ENCODE assay signal across 9 mouse cellular contexts in genomic region chr19:11121016-11121420, GRCm38 (mm10). TPM values are rescaled to one million over a fixed set of nuclear protein-coding genes. Genes with fewer than 3 reads are reported as not detected.
DNase-seq lines count a peak whose midpoint lies in the region; ATAC-seq and TF ChIP-seq lines count a peak whose summit lies in the region.
"Not testable (repeated sequence)": the region's sequence is repeated elsewhere in the genome, so short reads cannot be mapped to it uniquely, and the experiment has no call there.
"Had no signal": no experiment of that assay in that cellular context is flagged by ENCODE, and none has a peak within 500 bp of the region (broad histone marks: within the 10 kb centered on the region; RNA-seq: fewer than 3 reads in every experiment).

No protein-coding gene starts in this region.

- TF ChIP-seq CTCF in gastrocnemius, adult 2 months (IDR thresholded peaks at IDR 0.05); layer of hippocampus, adult 2 months (conservative IDR thresholded peaks at IDR 0.05); thymus, adult 2 months (IDR thresholded peaks at IDR 0.05; ENCODE audit: borderline replicate concordance, control insufficient read depth, extremely low read depth, insufficient read depth, low read length, poor library complexity): not testable (repeated sequence)

- peak; percentile 7 to 24 for DNase-seq in adrenal gland, adult 18-20 months (ENCODE audit: low spot score in 2 of 2)
- peak; percentile 22 for DNase-seq in embryo, embryonic 10 days (ENCODE audit: low spot score)
- peak; percentile 45 for DNase-seq in gastrocnemius, adult 2 months
- DNase-seq in layer of hippocampus, adult 2 months (ENCODE audit: low spot score in 2 of 2) = not testable (repeated sequence)
- DNase-seq in thymus, adult 2 months = peak; percentile 14

- peak; percentile 99 for ATAC-seq in hindbrain, embryonic 12.5 days (ENCODE audit: low FRiP score)
- ATAC-seq in lung, embryonic 16.5 days (ENCODE audit: low read depth) = peak; percentile 100
- ATAC-seq in neural tube, embryonic 13.5 days (ENCODE audit: low read depth) = peak; percentile 99

- WGBS in hindbrain, embryonic 12.5 days = 7% methylated on average over 10 of the region's 38 CpGs
- 2% methylated on average over 12 of the region's 38 CpGs for WGBS in lung, embryonic 16.5 days
- WGBS in neural tube, embryonic 13.5 days = 2% methylated on average over 15 of the region's 38 CpGs
- 4% methylated on average over 19 of the region's 38 CpGs for WGBS in thymus, adult 2 months

- H3K9me3 ChIP-seq in hindbrain, embryonic 12.5 days (replicated peaks); lung, embryonic 16.5 days (ENCODE audit: control insufficient read depth, low read length); neural tube, embryonic 13.5 days: not testable (repeated sequence)

- H3K27me3 ChIP-seq in hindbrain, embryonic 12.5 days; lung, embryonic 16.5 days (ENCODE audit: control insufficient read depth, insufficient read depth, low read depth, low read length); neural tube, embryonic 13.5 days; thymus, adult 2 months (ENCODE audit: control insufficient read depth, insufficient read depth, low read length): not testable (repeated sequence)

- H3K4me1 ChIP-seq in hindbrain, embryonic 12.5 days; lung, embryonic 16.5 days (replicated peaks; ENCODE audit: control insufficient read depth, insufficient read depth, low read length); neural tube, embryonic 13.5 days (replicated peaks); thymus, adult 2 months (replicated peaks; ENCODE audit: control insufficient read depth, insufficient read depth, low read length): not testable (repeated sequence)

- intact Hi-C loops in gastrocnemius, adult 2 months (cut with DNase I) = not testable (repeated sequence)

- peak overlapping the region; percentile 37 for H3K4me2 ChIP-seq in hindbrain, embryonic 12.5 days (replicated peaks)
- H3K4me2 ChIP-seq in lung, embryonic 16.5 days (ENCODE audit: low read depth, low read length) = peak overlapping the region; percentile 56
- H3K4me2 ChIP-seq in neural tube, embryonic 13.5 days = peak overlapping the region; percentile 45

- peak overlapping the region; percentile 38 for H3K27ac ChIP-seq in gastrocnemius, adult 2 months
- H3K27ac ChIP-seq in hindbrain, embryonic 12.5 days; lung, embryonic 16.5 days (ENCODE audit: low read length); neural tube, embryonic 13.5 days (replicated peaks); thymus, adult 2 months (ENCODE audit: control insufficient read depth, insufficient read depth, low read length): not testable (repeated sequence)
- H3K27ac ChIP-seq in layer of hippocampus, adult 2 months = peak overlapping the region; percentile 57; the same call in 1 of the 2 replicates

- not testable (repeated sequence) for H3K36me3 ChIP-seq in hindbrain, embryonic 12.5 days; lung, embryonic 16.5 days (ENCODE audit: control insufficient read depth, insufficient read depth, low read length); neural tube, embryonic 13.5 days; thymus, adult 2 months (ENCODE audit: control insufficient read depth, insufficient read depth, low read length)

- TF ChIP-seq POLR2A in thymus, adult 2 months (IDR thresholded peaks at IDR 0.05; ENCODE audit: control insufficient read depth, extremely low read depth, insufficient read depth, low read length, poor library complexity) = not testable (repeated sequence)

- H3K9ac ChIP-seq in hindbrain, embryonic 12.5 days = peak overlapping the region; percentile 23; the same call in 1 of the 2 replicates
- H3K9ac ChIP-seq in lung, embryonic 16.5 days (ENCODE audit: low read length) = peak overlapping the region; percentile 67
- H3K9ac ChIP-seq in neural tube, embryonic 13.5 days = 0 out of 2 replicates have a peak overlapping the region, but pooled peaks have one; percentile 47

- H3K4me3 ChIP-seq in gastrocnemius, adult 2 months = peak overlapping the region; percentile 62
- peak overlapping the region; percentile 34 for H3K4me3 ChIP-seq in hindbrain, embryonic 12.5 days
- peak overlapping the region; percentile 35; the same call in 1 of the 2 replicates for H3K4me3 ChIP-seq in layer of hippocampus, adult 2 months
- H3K4me3 ChIP-seq in lung, embryonic 16.5 days (ENCODE audit: low read length) = peak overlapping the region; percentile 47
- peak overlapping the region; percentile 39 for H3K4me3 ChIP-seq in neural tube, embryonic 13.5 days
- H3K4me3 ChIP-seq in thymus, adult 2 months (ENCODE audit: control insufficient read depth, insufficient read depth, low read length) = peak overlapping the region; percentile 89

RNA-seq across cellular contexts. Expression of gene 1700017D01Rik, which starts 9.7 kb away (rescaled TPM):
- not detected for total RNA-seq in adrenal gland, adult 18-20 months (2021)
- not detected for total RNA-seq in gastrocnemius, adult 2 months (2021)
- polyA plus RNA-seq in hindbrain, embryonic 12.5 days (2016; fragmentation: Nextera tagmentation; extraction: Ambion mirVana) = not detected in 2 replicates
- not detected for total RNA-seq in layer of hippocampus, adult 2 months (2021)
- polyA plus RNA-seq in lung, embryonic 16.5 days (2015; fragmentation: Nextera tagmentation; extraction: Ambion mirVana) = not detected in 2 replicates
- not detected in 2 replicates for polyA plus RNA-seq in neural tube, embryonic 13.5 days (2015; fragmentation: Nextera tagmentation; extraction: Ambion mirVana)
- polyA plus RNA-seq in thymus, adult 2 months (2012; rRNA removed) = 0.24 TPM in 1 of 2 replicates, not detected in the other
- total RNA-seq: left cerebral cortex, postnatal 25 days had no signal

RNA-seq across cellular contexts. Expression of gene Ms4a8a, which starts 40.1 kb away (rescaled TPM):
- 1 to 10 TPM; 4.7 to 6.7 TPM for total RNA-seq in adrenal gland, adult 18-20 months (2021)
- 1 to 10 TPM in 1 of 2 experiments, under 1 TPM in 1; 0.66 to 1.3 TPM for total RNA-seq in gastrocnemius, adult 2 months (2021)
- polyA plus RNA-seq in hindbrain, embryonic 12.5 days (2016; fragmentation: Nextera tagmentation; extraction: Ambion mirVana) = not detected in 2 replicates
- total RNA-seq in layer of hippocampus, adult 2 months (2021) = under 1 TPM in 1 of 2 experiments, not detected in 1; 0.36 TPM
- 0.33 TPM in 1 of 2 replicates, not detected in the other for polyA plus RNA-seq in lung, embryonic 16.5 days (2015; fragmentation: Nextera tagmentation; extraction: Ambion mirVana)
- not detected in 2 replicates for polyA plus RNA-seq in neural tube, embryonic 13.5 days (2015; fragmentation: Nextera tagmentation; extraction: Ambion mirVana)
- polyA plus RNA-seq in thymus, adult 2 months (2012; rRNA removed) = 0.70 and 1.8 TPM in 2 replicates
- total RNA-seq: left cerebral cortex, postnatal 25 days had no signal

RNA-seq across cellular contexts. Expression of gene 1700025F22Rik, which starts 44.1 kb away (rescaled TPM):
- total RNA-seq in adrenal gland, adult 18-20 months (2021) = not detected
- not detected for total RNA-seq in gastrocnemius, adult 2 months (2021)
- not detected in 2 replicates for polyA plus RNA-seq in hindbrain, embryonic 12.5 days (2016; fragmentation: Nextera tagmentation; extraction: Ambion mirVana)
- total RNA-seq in layer of hippocampus, adult 2 months (2021) = not detected
- polyA plus RNA-seq in lung, embryonic 16.5 days (2015; fragmentation: Nextera tagmentation; extraction: Ambion mirVana) = not detected in 2 replicates
- not detected in 2 replicates for polyA plus RNA-seq in neural tube, embryonic 13.5 days (2015; fragmentation: Nextera tagmentation; extraction: Ambion mirVana)
- polyA plus RNA-seq in thymus, adult 2 months (2012; rRNA removed) = not detected in 2 replicates
- total RNA-seq: left cerebral cortex, postnatal 25 days had no signal

Comparison
In these comparisons a context has a peak if more than half of its experiments do, and no peak if none do; other contexts are left out.
1. H3K4me3 ChIP-seq: peak in every context shown above with its lines; median percentile 89 in thymus, adult 2 months; 62 in gastrocnemius, adult 2 months; 47 in lung, embryonic 16.5 days; 39 in neural tube, embryonic 13.5 days; 35 in layer of hippocampus, adult 2 months; 34 in hindbrain, embryonic 12.5 days.